Mouse (Mus musculus) hindbrain, embryonic 10.5 days (tissue): Measurements from ENCODE around the gene M6pr. TPM values are rescaled to one million over a fixed set of nuclear protein-coding genes. Genes with fewer than 3 reads are reported as not detected.

Experiments used
- DNase-seq: peaks from one replicate; pipeline ENCODE4 v3.0.0-alpha.2; 2017; ENCODE audit warnings: low spot score
- H3K27ac ChIP-seq: fragments of 300-500 bp; sonication (generic); 2 replicates; pipeline ENCODE4 v1.5.1; 2016; ENCODE audit warnings: mild to moderate bottlenecking, moderate library complexity
- H3K27me3 ChIP-seq: fragments of 300-500 bp; sonication (generic); 2 replicates; pipeline ENCODE4 v1.6.1; 2016; ENCODE audit warnings: mild to moderate bottlenecking; ENCODE audit not compliant: poor library complexity, insufficient read depth, severe bottlenecking
- H3K36me3 ChIP-seq: fragments of 300-500 bp; sonication (generic); 2 replicates; pipeline ENCODE4 v1.6.1; 2016; ENCODE audit warnings: mild to moderate bottlenecking, moderate library complexity
- H3K4me1 ChIP-seq: fragments of 300-500 bp; sonication (generic); replicated peaks from 2 replicates; pipeline ENCODE4 v1.6.1; 2016; ENCODE audit warnings: mild to moderate bottlenecking
- H3K4me3 ChIP-seq: fragments of 300-500 bp; sonication (generic); 2 replicates; pipeline ENCODE4 v1.5.1; 2016; ENCODE audit warnings: mild to moderate bottlenecking, moderate library complexity
- H3K9me3 ChIP-seq: fragments of 300-500 bp; sonication (generic); 2 replicates; pipeline ENCODE4 v1.6.1; 2016; ENCODE audit warnings: mild to moderate bottlenecking, moderate library complexity
- WGBS: fragments of 180-500 bp; shearing (Covaris S2); methylation state at CpG from one replicate; pipeline ENCODE4 v1.1.7; 2016; 5-methylcytosine and 5-hydroxymethylcytosine counted together
- polyA plus RNA-seq: library from polyadenylated mRNA; unstranded; fragments of >200 nt; fragmentation: Nextera tagmentation; extraction: Ambion mirVana; gene quantifications from 2 replicates; pipeline ENCODE4 v1.2.1, GENCODE M21; 2016

Gene M6pr
- polyA plus RNA-seq, 1 experiment from 2014 or later: 78.8 TPM

DNA sequence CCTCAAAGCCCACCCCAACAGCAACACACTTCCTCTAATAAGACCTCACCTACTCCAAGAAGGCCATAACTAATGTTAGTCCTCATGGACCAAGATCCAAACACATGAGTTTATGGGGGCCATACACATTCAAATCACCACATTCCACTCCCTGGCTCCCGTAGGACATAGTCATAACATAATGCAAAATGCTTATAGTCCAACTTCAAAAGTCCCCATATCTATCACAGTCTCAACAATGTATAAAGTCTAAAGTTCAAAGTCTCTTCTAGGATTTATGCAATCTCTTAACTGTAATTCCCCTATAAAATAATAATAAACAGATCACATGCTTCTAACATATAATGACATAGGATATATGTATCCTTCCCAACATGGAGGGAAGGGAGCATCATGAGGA is 48.6 kb downstream of the M6pr start:
- Histone ChIP-seq H3K27ac (no peak overlapping the region), H3K4me3 (no peak overlapping the region), H3K9me3 (no peaks in the 10 kb centered on the region; the same call in 1 of the 2 replicates), H3K27me3 (no peaks in the 10 kb centered on the region), H3K4me1 (no peaks in the 10 kb centered on the region), H3K36me3 (no peaks in the 10 kb centered on the region)
- DNase-seq: no peak
- 85% methylated on average over 1 of the region's 1 CpGs for WGBS

DNA sequence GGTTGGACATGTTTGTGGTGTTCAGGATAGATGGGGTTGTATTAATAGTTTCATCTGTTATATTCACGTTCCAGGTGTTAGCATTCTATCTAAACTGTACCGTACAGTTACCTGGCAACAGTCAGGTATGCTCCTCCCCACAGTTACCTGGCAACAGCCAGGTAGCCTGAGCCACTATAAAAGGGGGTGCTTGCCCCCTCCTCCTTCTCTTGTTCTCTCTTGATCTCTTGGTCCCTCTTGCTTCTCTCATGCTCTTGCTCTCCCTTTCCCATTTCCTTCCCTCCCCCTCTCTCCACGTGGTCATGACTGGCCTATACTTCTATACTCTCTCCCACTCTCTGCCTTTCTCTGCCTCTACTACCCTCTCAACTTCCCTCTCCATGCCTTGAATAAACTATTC is 57.2 kb downstream of the M6pr start:
- Histone ChIP-seq H3K4me1 (no peaks in the 10 kb centered on the region), H3K9me3 (peaks cover 3% of the 10 kb centered on the region; the same call in 1 of the 2 replicates), H3K27ac (no peak overlapping the region), H3K36me3 (no peaks in the 10 kb centered on the region), H3K27me3 (no peaks in the 10 kb centered on the region), H3K4me3 (no peak overlapping the region)
- WGBS: 58% methylated on average over 3 of the region's 3 CpGs
- DNase-seq: no peak

DNA sequence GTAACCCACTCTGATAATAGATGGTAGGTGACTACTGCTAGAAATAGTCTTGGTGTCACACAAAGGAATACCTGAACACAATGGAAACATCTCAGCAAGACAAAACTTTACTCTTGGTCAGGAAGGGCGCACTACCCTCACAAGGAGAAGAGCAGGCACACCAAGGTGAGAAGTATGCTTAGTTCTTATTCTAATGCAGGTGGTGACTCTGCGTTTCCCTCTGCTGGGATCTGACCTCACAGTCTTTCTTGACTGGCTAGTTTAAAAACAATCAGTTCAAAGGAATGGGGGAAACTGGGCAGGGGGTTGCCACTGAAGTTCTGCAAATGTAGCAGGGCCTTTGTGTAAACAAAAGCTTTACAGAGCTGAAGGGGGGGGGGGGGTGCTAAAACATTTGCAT is 57.8 kb downstream of the M6pr start:
- no peak overlapping the region for H3K4me3 ChIP-seq
- 34% methylated on average over 2 of the region's 2 CpGs for WGBS
- H3K9me3 ChIP-seq: peaks cover 3% of the 10 kb centered on the region; the same call in 1 of the 2 replicates
- H3K27me3 ChIP-seq: no peaks in the 10 kb centered on the region
- no peaks in the 10 kb centered on the region for H3K4me1 ChIP-seq
- DNase-seq: no peak
- no peak overlapping the region for H3K27ac ChIP-seq
- H3K36me3 ChIP-seq: no peaks in the 10 kb centered on the region

DNA sequence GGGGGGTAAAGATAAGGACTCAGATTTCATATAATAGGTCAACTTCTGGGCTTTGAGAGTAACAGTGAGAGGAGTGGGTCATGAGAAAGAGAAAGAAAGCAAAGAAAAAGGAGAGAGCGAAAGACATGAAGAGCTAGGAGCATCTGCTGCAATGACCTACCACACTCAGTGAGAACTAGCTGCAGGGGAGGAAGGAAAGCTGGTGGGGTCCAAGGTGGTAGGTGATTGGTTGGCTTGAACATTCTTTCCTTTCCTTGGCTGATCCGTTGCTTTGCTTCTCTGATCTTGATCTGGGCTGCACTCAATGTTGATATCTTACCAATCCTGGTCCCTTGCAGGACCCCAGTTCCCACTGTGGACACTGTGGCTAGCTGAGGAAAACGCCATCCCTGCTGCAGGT is 58.5 kb downstream of the M6pr start:
- no peaks in the 10 kb centered on the region for H3K4me1 ChIP-seq
- H3K27ac ChIP-seq: no peak overlapping the region
- 0 out of 2 replicates have a peak, but pooled peaks cover 3% of the 10 kb centered on the region for H3K9me3 ChIP-seq
- H3K4me3 ChIP-seq: no peak overlapping the region
- H3K27me3 ChIP-seq: no peaks in the 10 kb centered on the region
- no peaks in the 10 kb centered on the region for H3K36me3 ChIP-seq
- no peak for DNase-seq
- WGBS: 49% methylated on average over 3 of the region's 3 CpGs

Other genes with a start within 250 kb of the M6pr start
- 0.21 TPM in 1 of 2 replicates, not detected in the other for gene Klrg1, start 25.8 kb upstream of the M6pr start, polyA plus RNA-seq
- gene Phc1, start 31.8 kb downstream of the M6pr start, polyA plus RNA-seq: 25.9 and 29.7 TPM in 2 replicates
- 36.6 and 44.2 TPM in 2 replicates for gene Rimklb, start 190.0 kb downstream of the M6pr start, polyA plus RNA-seq
- gene Mfap5, start 197.1 kb downstream of the M6pr start, polyA plus RNA-seq: 0.40 and 1.1 TPM in 2 replicates
- not detected in 2 replicates for gene Aicda, start 245.1 kb downstream of the M6pr start, polyA plus RNA-seq